Mouse (Mus musculus) embryonic facial prominence, embryonic 11.5 days (tissue): ENCODE data around the gene Sel1l. TPM values are rescaled to one million over a fixed set of nuclear protein-coding genes. Genes with fewer than 3 reads are reported as not detected.

Source experiments
- ATAC-seq: fragments of 200-750 bp; cut with Nextera tagmentation; replicated peaks from 2 replicates; pipeline ENCODE4 v1.8.0; 2017; ENCODE audit warnings: low read depth; ENCODE audit not compliant: insufficient number of reproducible peaks, low FRiP score, low TSS enrichment
- DNase-seq: peaks from one replicate; pipeline ENCODE4 v3.0.0-alpha.2; 2015; ENCODE audit warnings: low spot score
- H3K27ac ChIP-seq: fragments of 300-500 bp; sonication (generic); replicated peaks from 2 replicates; pipeline ENCODE4 v1.5.1; 2014; ENCODE audit warnings: mild to moderate bottlenecking, low read depth, low read length, control low read depth
- H3K27me3 ChIP-seq: fragments of 300-500 bp; sonication (generic); 2 replicates; pipeline ENCODE4 v1.6.1; 2014; ENCODE audit warnings: mild to moderate bottlenecking, low read length, moderate library complexity, mixed read lengths; ENCODE audit not compliant: control insufficient read depth, insufficient read depth
- H3K36me3 ChIP-seq: fragments of 300-500 bp; sonication (generic); replicated peaks from 2 replicates; pipeline ENCODE4 v1.6.1; 2014; ENCODE audit warnings: low read depth, mild to moderate bottlenecking, low read length, moderate library complexity, mixed read lengths; ENCODE audit not compliant: control insufficient read depth, insufficient read depth
- H3K4me1 ChIP-seq: fragments of 300-500 bp; sonication (generic); 2 replicates; pipeline ENCODE4 v1.6.1; 2014; ENCODE audit warnings: low read length, mixed read lengths; ENCODE audit not compliant: control insufficient read depth, insufficient read depth
- H3K4me2 ChIP-seq: fragments of 300-500 bp; sonication (generic); 2 replicates; pipeline ENCODE4 v1.6.1; 2014; ENCODE audit warnings: low read depth, mild to moderate bottlenecking, control low read depth, low read length, moderate library complexity
- H3K4me3 ChIP-seq: fragments of 300-500 bp; sonication (generic); 2 replicates; pipeline ENCODE4 v1.5.1; 2014; ENCODE audit warnings: low read depth, low read length, control low read depth
- H3K9ac ChIP-seq: fragments of 300-500 bp; sonication (generic); replicated peaks from 2 replicates; pipeline ENCODE4 v1.6.1; 2014; ENCODE audit warnings: mild to moderate bottlenecking, control low read depth, low read length
- H3K9me3 ChIP-seq: fragments of 300-500 bp; sonication (generic); replicated peaks from 2 replicates; pipeline ENCODE4 v1.6.1; 2016; ENCODE audit warnings: mild to moderate bottlenecking, low read length, inconsistent platforms, mixed read lengths; ENCODE audit not compliant: control insufficient read depth
- WGBS: fragments of 180-500 bp; shearing (Covaris S2); extraction: QIAGEN DNeasy Blood & Tissue Kit; methylation state at CpG from one replicate; pipeline ENCODE4 v1.1.7; 2014; 5-methylcytosine and 5-hydroxymethylcytosine counted together
- microRNA-seq: library from miRNA; unstranded; fragments of <30 nt; microRNA quantifications from one replicate; pipeline ENCODE4, GENCODE M21; 2016; ENCODE audit warnings: borderline number of aligned reads
- polyA plus RNA-seq: library from polyadenylated mRNA; unstranded; fragments of >200 nt; fragmentation: Nextera tagmentation; extraction: Ambion mirVana; gene quantifications from 2 replicates; pipeline ENCODE4 v1.2.1, GENCODE M21; 2014

The Sel1l gene
- polyA plus RNA-seq, 1 experiment from 2014 or later, result 68.8 TPM

GRCm38 (mm10) chr12:91756562-91757166 lies 92.3 kb downstream of the Sel1l start:
- no peak overlapping the region for H3K27ac ChIP-seq
- no peak overlapping the region for H3K4me2 ChIP-seq
- ATAC-seq (no peak), DNase-seq (peak; percentile 30)
- no peaks in the 10 kb centered on the region for H3K9me3 ChIP-seq
- H3K4me1 ChIP-seq, result no peaks in the 10 kb centered on the region
- no peak overlapping the region for H3K4me3 ChIP-seq
- no peaks in the 10 kb centered on the region for H3K27me3 ChIP-seq
- 43% methylated on average over 5 of the region's 5 CpGs for WGBS
- H3K36me3 ChIP-seq, result no peaks in the 10 kb centered on the region
- H3K9ac ChIP-seq, result no peak overlapping the region

Small RNA genes lying within 50 kb of the gene (microRNA-seq; reads per million reads assigned to microRNA genes)
- not detected for gene Gm22015

Other genes with a start within 250 kb of the Sel1l start
- 5.4 and 6.9 TPM in 2 replicates for gene Ston2, start 60.8 kb downstream of the Sel1l start, polyA plus RNA-seq